Mouse (Mus musculus) CH12.LX (cell line): ENCODE data around the gene Rgmb. TPM values are rescaled to one million over a fixed set of nuclear protein-coding genes. Genes with fewer than 3 reads are reported as not detected.

Experiments used
- DNase-seq: peaks from one replicate; pipeline ENCODE4 v3.0.0-alpha.2; 2013; ENCODE audit errors: extremely low read depth
- H3K27ac ChIP-seq: 2 replicates; pipeline ENCODE4 v1.5.1; 2012; ENCODE audit warnings: low read depth, mild to moderate bottlenecking, control low read depth, moderate library complexity; ENCODE audit not compliant: insufficient read depth
- H3K27me3 ChIP-seq: replicated peaks from 2 replicates; pipeline ENCODE3; 2012; ENCODE audit warnings: inconsistent platforms
- H3K36me3 ChIP-seq, 2 experiments: replicated peaks in 1 of 2; 2 replicates each; pipeline versions ENCODE3 to v1.6.1; 2012; ENCODE audit warnings: inconsistent platforms in 1 of 2, low read length in 1 of 2, mild to moderate bottlenecking in 1 of 2, mixed read lengths in 1 of 2, moderate library complexity in 1 of 2; ENCODE audit not compliant: control insufficient read depth in 1 of 2, insufficient read depth in 1 of 2
- H3K4me1 ChIP-seq, 2 experiments: 2 replicates each; pipeline ENCODE4 v1.6.1; 2012; ENCODE audit warnings: inconsistent platforms in 1 of 2, moderate library complexity in 1 of 2; ENCODE audit not compliant: insufficient read depth in 2 of 2, control insufficient read depth in 1 of 2
- H3K4me2 ChIP-seq: 2 replicates; pipeline ENCODE4 v1.6.1; 2012; ENCODE audit warnings: low read depth, mild to moderate bottlenecking, control low read depth; ENCODE audit not compliant: poor library complexity, insufficient read depth, severe bottlenecking
- H3K4me3 ChIP-seq, 3 experiments: fragments of 150-350 bp in 1 of 3; sonication (generic) in 1 of 3; replicated peaks in 1 of 3; 2 replicates each; pipeline versions ENCODE3 to v1.5.1; 2011 to 2012; ENCODE audit warnings: low read depth in 2 of 3, low read length in 2 of 3, mild to moderate bottlenecking in 2 of 3, moderate library complexity in 2 of 3, control low read depth in 1 of 3, improper control_type of control experiment in 1 of 3, inconsistent platforms in 1 of 3, mixed read lengths in 1 of 3; ENCODE audit not compliant: poor library complexity in 1 of 3
- H3K79me2 ChIP-seq: replicated peaks from 2 replicates; pipeline ENCODE4 v1.6.1; 2012; ENCODE audit warnings: mild to moderate bottlenecking, moderate library complexity; ENCODE audit not compliant: control insufficient read depth, poor library complexity, insufficient read depth, severe bottlenecking; ENCODE audit errors: extremely low read depth
- H3K9ac ChIP-seq: 2 replicates; pipeline ENCODE4 v1.6.1; 2012; ENCODE audit warnings: low read depth, mild to moderate bottlenecking, control low read depth, moderate library complexity; ENCODE audit not compliant: insufficient read depth
- H3K9me3 ChIP-seq: replicated peaks from 2 replicates; pipeline ENCODE3; 2012; ENCODE audit warnings: low read length, inconsistent platforms, mixed read lengths
- BHLHE40 ChIP-seq: IDR thresholded peaks from 2 replicates; pipeline ENCODE4 v1.6.1; 2011; ENCODE audit warnings: mild to moderate bottlenecking, low read depth, low read length, improper control_type of control experiment
- CHD2 ChIP-seq: IDR thresholded peaks from 2 replicates; pipeline ENCODE4 v1.6.1; 2011; ENCODE audit warnings: low read length, improper control_type of control experiment
- CTCF ChIP-seq, 2 experiments: IDR thresholded peaks in 1 of 2; conservative IDR thresholded peaks in 1 of 2; 2 replicates each; pipeline ENCODE4 v1.5.1; 2011 to 2012; ENCODE audit warnings: low read depth in 2 of 2, low read length in 2 of 2, improper control_type of control experiment in 1 of 2, inconsistent platforms in 1 of 2, mild to moderate bottlenecking in 1 of 2, moderate library complexity in 1 of 2
- ELF1 ChIP-seq: IDR thresholded peaks from 2 replicates; pipeline ENCODE4 v1.6.1; 2014; ENCODE audit warnings: low read depth, mild to moderate bottlenecking, inconsistent platforms, low read length, improper control_type of control experiment
- GABPA ChIP-seq: IDR thresholded peaks from 2 replicates; pipeline ENCODE4 v1.6.1; 2012; ENCODE audit warnings: low read depth, low read length, improper control_type of control experiment, inconsistent platforms; ENCODE audit not compliant: insufficient replicate concordance
- HCFC1 ChIP-seq: IDR thresholded peaks from 2 replicates; pipeline ENCODE4 v1.6.1; 2012; ENCODE audit warnings: low read depth, mild to moderate bottlenecking, inconsistent platforms, low read length, improper control_type of control experiment
- JUN ChIP-seq: IDR thresholded peaks from 2 replicates; pipeline ENCODE4 v1.6.1; 2011; ENCODE audit warnings: low read depth, mild to moderate bottlenecking, low read length, improper control_type of control experiment, moderate library complexity; ENCODE audit not compliant: insufficient read depth
- KAT2A ChIP-seq: IDR thresholded peaks from 2 replicates; pipeline ENCODE4 v1.6.1; 2012; ENCODE audit warnings: low read length, improper control_type of control experiment, inconsistent platforms; ENCODE audit not compliant: insufficient replicate concordance
- MAFK ChIP-seq: IDR thresholded peaks from 2 replicates; pipeline ENCODE4 v1.6.1; 2011; ENCODE audit warnings: low read length, improper control_type of control experiment; ENCODE audit not compliant: insufficient replicate concordance
- MAZ ChIP-seq: IDR thresholded peaks from 2 replicates; pipeline ENCODE4 v1.6.1; 2012; ENCODE audit warnings: low read depth, mild to moderate bottlenecking, inconsistent platforms, low read length, improper control_type of control experiment, moderate library complexity
- MXI1 ChIP-seq: IDR thresholded peaks from 2 replicates; pipeline ENCODE4 v1.6.1; 2011; ENCODE audit warnings: mild to moderate bottlenecking, low read depth, low read length, improper control_type of control experiment
- NRF1 ChIP-seq: IDR thresholded peaks from 2 replicates; pipeline ENCODE4 v1.6.1; 2014; ENCODE audit warnings: low read depth, mild to moderate bottlenecking, inconsistent platforms, low read length, improper control_type of control experiment, moderate library complexity
- PAX5 ChIP-seq: IDR thresholded peaks from 2 replicates; pipeline ENCODE4 v1.6.1; 2012; ENCODE audit warnings: low read length, inconsistent platforms, mixed read lengths
- POLR2A ChIP-seq: IDR thresholded peaks from 2 replicates; pipeline ENCODE4 v1.6.1; 2011; ENCODE audit warnings: low read depth, mild to moderate bottlenecking, improper control_type of control experiment, low read length
- RAD21 ChIP-seq: IDR thresholded peaks from 2 replicates; pipeline ENCODE4 v1.6.1; 2011; ENCODE audit warnings: low read depth, mild to moderate bottlenecking, low read length, improper control_type of control experiment, moderate library complexity
- RCOR1 ChIP-seq: conservative IDR thresholded peaks from 2 replicates; pipeline ENCODE4 v1.6.1; 2012; ENCODE audit warnings: low read depth, mild to moderate bottlenecking, inconsistent platforms, low read length, improper control_type of control experiment
- SMC3 ChIP-seq: IDR thresholded peaks from 2 replicates; pipeline ENCODE4 v1.6.1; 2011; ENCODE audit warnings: low read depth, low read length, improper control_type of control experiment
- TCF12 ChIP-seq: IDR thresholded peaks from 2 replicates; pipeline ENCODE4 v1.6.1; 2014; ENCODE audit warnings: low read depth, mild to moderate bottlenecking, inconsistent platforms, low read length, improper control_type of control experiment
- UBTF ChIP-seq: IDR thresholded peaks from 2 replicates; pipeline ENCODE4 v1.6.1; 2012; ENCODE audit warnings: low read depth, mild to moderate bottlenecking, inconsistent platforms, low read length, improper control_type of control experiment, moderate library complexity
- USF2 ChIP-seq: conservative IDR thresholded peaks from 2 replicates; pipeline ENCODE4 v1.6.1; 2011; ENCODE audit warnings: low read depth, low read length, improper control_type of control experiment
- ZC3H11A ChIP-seq: IDR thresholded peaks from 2 replicates; pipeline ENCODE4 v1.6.1; 2012; ENCODE audit warnings: low read depth, mild to moderate bottlenecking, inconsistent platforms, low read length, improper control_type of control experiment
- ZMIZ1 ChIP-seq: IDR thresholded peaks from 2 replicates; pipeline ENCODE4 v1.6.1; 2012; ENCODE audit warnings: low read depth, mild to moderate bottlenecking, inconsistent platforms, low read length, improper control_type of control experiment
- ZNF384 ChIP-seq: IDR thresholded peaks from 2 replicates; pipeline ENCODE4 v1.6.1; 2012; ENCODE audit warnings: low read depth, low read length, improper control_type of control experiment, inconsistent platforms
- dilution Hi-C: fragments of 300-500 bp; cut with MboI; formaldehyde crosslinking; loops from 2 replicates; pipeline ENCODE4 v1.14.3; 2020; ENCODE audit warnings: low sequenced_read_pairs; ENCODE audit not compliant: extremely low pct_unique_long_range_greater_than_20kb, extremely low pct_ligation_motif_present
- in situ Hi-C: fragments of 300-500 bp; cut with MboI; formaldehyde crosslinking; loops from 3 replicates; pipeline ENCODE4 v1.14.3; 2019; ENCODE audit warnings: low sequenced_read_pairs, low pct_ligation_motif_present, low pct_unique_long_range_greater_than_20kb, mixed read lengths
- polyA plus RNA-seq: library from polyadenylated mRNA; unstranded; fragments of >175 nt; gene quantifications from 2 replicates; pipeline ENCODE4 v1.2.1, GENCODE M21; 2012; ENCODE audit warnings: low read depth; ENCODE audit not compliant: insufficient read length
- total RNA-seq, 2 experiments: library from RNA; depleted of rRNA; stranded (reverse); fragments of 300-350 nt in 1 of 2; fragments of >200 nt in 1 of 2; gene quantifications; 2 replicates each; pipeline ENCODE4 v1.2.3; 2012 to 2014

Rgmb gene
- total and polyA plus RNA-seq, 3 experiments, result 2.3 to 2.6 (median 2.3) TPM

- in situ Hi-C loops, result no loop called here
- Histone ChIP-seq H3K4me1 (peaks cover 0 to 17% of the 10 kb centered on the region in 2 experiments; a peak in 2 of 4 replicates), H3K4me2 (no peak overlapping the region), H3K9me3 (no peaks in the 10 kb centered on the region), H3K36me3 (no peaks in the 10 kb centered on the region), H3K27ac (no peak overlapping the region), H3K4me3 (no peak overlapping the region), H3K9ac (no peak overlapping the region), H3K27me3 (no peaks in the 10 kb centered on the region), H3K79me2 (no peaks in the 10 kb centered on the region)
- dilution Hi-C loops, result no loop called here
- TF ChIP-seq RAD21 (no peak), TCF12 (no peak), JUN (no peak), MXI1 (no peak), PAX5 (no peak), KAT2A (no peak), CTCF (conservative IDR thresholded peaks at IDR 0.05 in 1 of 2, IDR thresholded peaks at IDR 0.05 in 1 of 2; ENCODE audit: low read depth in 2 of 2, low read length in 2 of 2) (no peak), CHD2 (no peak), MAZ (no peak), ZNF384 (no peak), MAFK (no peak), ZMIZ1 (no peak), ELF1 (no peak), GABPA (no peak), NRF1 (no peak)
- DNase-seq, result no peak
Measured at GRCm38 (mm10) chr17:15799195-15799793, 31.5 kb downstream of the Rgmb start.

DNA sequence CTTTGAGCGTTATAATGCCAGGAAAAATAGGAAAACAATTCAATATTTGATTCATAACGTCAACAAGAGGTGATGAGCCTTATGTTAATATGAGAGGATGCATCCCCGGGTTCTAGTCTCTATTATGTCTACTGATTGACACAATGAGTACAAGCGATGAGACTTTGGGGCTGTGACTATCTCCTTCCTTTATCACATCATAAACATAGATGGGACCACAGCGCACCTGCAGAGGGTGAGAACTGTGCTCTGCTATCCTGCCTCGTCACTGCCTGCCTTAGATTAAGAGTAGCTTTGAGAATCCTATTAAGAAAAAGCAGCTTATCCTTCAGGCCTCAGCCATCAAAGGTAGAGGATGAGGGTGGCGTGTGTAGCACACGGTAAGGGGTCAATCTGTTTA lies 40.1 kb downstream of the Rgmb start:
- dilution Hi-C loops, result no loop called here

More for the DNA sequence above, 40.1 kb downstream of the Rgmb start:
- Histone ChIP-seq H3K4me2 (no peak overlapping the region), H3K27ac (no peak overlapping the region), H3K9me3 (no peaks in the 10 kb centered on the region), H3K9ac (no peak overlapping the region), H3K27me3 (no peaks in the 10 kb centered on the region), H3K79me2 (no peaks in the 10 kb centered on the region), H3K36me3 (no peaks in the 10 kb centered on the region), H3K4me3 (no peak overlapping the region), H3K4me1 (no peaks in the 10 kb centered on the region)
- TF ChIP-seq BHLHE40, result no peak
- no peak for TF ChIP-seq USF2
- no peak for TF ChIP-seq ZC3H11A
- TF ChIP-seq TCF12, result no peak
- TF ChIP-seq SMC3, result no peak
- TF ChIP-seq RCOR1, result no peak
- no peak for TF ChIP-seq POLR2A
- TF ChIP-seq CHD2, result no peak
- no peak for TF ChIP-seq UBTF
- TF ChIP-seq HCFC1, result no peak
- in situ Hi-C loops, result no loop called here
- no peak for DNase-seq
